Mouse (Mus musculus): ENCODE data around the gene Usmg5.

DNA sequence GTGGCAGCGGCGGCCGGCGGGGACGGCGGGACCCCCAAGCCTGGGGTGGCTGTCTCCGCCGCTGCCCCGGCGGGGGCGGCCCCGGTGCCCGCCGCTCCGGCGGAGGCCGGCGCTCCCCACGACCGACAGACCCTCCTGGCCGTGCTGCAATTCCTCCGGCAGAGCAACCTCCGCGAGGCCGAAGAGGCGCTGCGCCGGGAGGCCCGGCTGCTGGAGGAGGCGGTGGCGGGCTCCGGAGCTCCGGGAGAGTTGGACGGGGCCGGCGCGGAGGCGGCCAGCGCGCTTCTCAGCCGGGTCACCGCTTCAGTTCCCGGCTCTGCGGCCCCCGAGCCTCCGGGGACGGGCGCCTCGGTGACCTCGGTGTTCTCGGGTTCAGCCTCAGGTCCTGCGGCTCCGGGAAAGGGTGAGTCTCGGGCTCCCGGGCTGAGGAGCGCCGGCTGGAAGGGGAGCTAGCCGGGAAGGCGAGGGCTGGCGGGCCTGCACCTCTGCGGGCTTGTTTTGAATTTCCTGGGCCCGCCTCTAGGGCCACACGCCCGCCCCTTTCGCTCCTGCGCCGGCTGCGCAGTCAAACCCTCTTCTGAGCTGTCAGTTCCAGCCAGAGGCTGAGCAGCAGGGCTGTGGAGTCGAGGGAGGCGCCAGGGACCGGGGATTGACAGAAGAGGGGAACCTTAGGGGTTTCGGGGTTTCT is 22.4 kb downstream of the Usmg5 start:
- TF ChIP-seq MAFK (IDR thresholded peaks at IDR 0.05; ENCODE audit: insufficient read depth, low read depth, low read length) (no peak), CHD2 (IDR thresholded peaks at IDR 0.05; ENCODE audit: low read depth, low read length) (no peak)
